Comparison of ENCODE assay signal across 8 mouse cellular contexts in genomic region chr13:80883190-80883589, GRCm38 (mm10). TPM values are rescaled to one million over a fixed set of nuclear protein-coding genes. Genes with fewer than 3 reads are reported as not detected.
DNase-seq lines count a peak whose midpoint lies in the region; ATAC-seq lines count a peak whose summit lies in the region.

Gene Arrdc3, plus strand, starts transcription at chr13:80883384.

- H3K9me3 ChIP-seq in forebrain, embryonic 11.5 days (ENCODE audit: control insufficient read depth, low read length) = no peaks in the 10 kb centered on the region
- H3K9me3 ChIP-seq in heart, embryonic 16.5 days (replicated peaks; ENCODE audit: control insufficient read depth, low read length) = no peaks in the 10 kb centered on the region
- no peaks in the 10 kb centered on the region for H3K9me3 ChIP-seq in liver, embryonic 15.5 days (replicated peaks)
- no peaks in the 10 kb centered on the region for H3K9me3 ChIP-seq in neural tube, embryonic 12.5 days

- H3K9ac ChIP-seq in forebrain, embryonic 11.5 days (ENCODE audit: low read length) = peak within 1 kb of the TSS; percentile 100
- H3K9ac ChIP-seq in heart, embryonic 16.5 days (ENCODE audit: low read length) = peak within 1 kb of the TSS; percentile 99
- peak within 1 kb of the TSS; percentile 100 for H3K9ac ChIP-seq in liver, embryonic 15.5 days
- peak within 1 kb of the TSS; percentile 98 for H3K9ac ChIP-seq in neural tube, embryonic 12.5 days

- WGBS in forebrain, embryonic 11.5 days = 0% methylated on average over 29 of the region's 31 CpGs
- WGBS in heart, embryonic 16.5 days = 0% methylated on average over 24 of the region's 31 CpGs
- under 1% methylated on average over 31 of the region's 31 CpGs for WGBS in liver, embryonic 15.5 days (ENCODE audit: insufficient replicate concordance)
- WGBS in neural tube, embryonic 12.5 days = under 1% methylated on average over 31 of the region's 31 CpGs

- peak; percentile 40 for ATAC-seq in forebrain, embryonic 11.5 days (replicated peaks; ENCODE audit: low FRiP score)
- peak; percentile 53 for ATAC-seq in heart, embryonic 16.5 days (replicated peaks; ENCODE audit: extremely low read depth, insufficient read depth, low FRiP score)
- ATAC-seq in liver, embryonic 15.5 days (ENCODE audit: insufficient read depth) = peak; percentile 47
- peak; percentile 41 for ATAC-seq in neural tube, embryonic 12.5 days (ENCODE audit: low FRiP score, low read depth)

- no peaks in the 10 kb centered on the region for H3K27me3 ChIP-seq in forebrain, embryonic 11.5 days (ENCODE audit: control insufficient read depth, insufficient read depth, low read length)
- no peaks in the 10 kb centered on the region for H3K27me3 ChIP-seq in heart, embryonic 16.5 days (ENCODE audit: control insufficient read depth, insufficient read depth, low read length)
- no peaks in the 10 kb centered on the region for H3K27me3 ChIP-seq in liver, embryonic 15.5 days
- H3K27me3 ChIP-seq in neural tube, embryonic 12.5 days (replicated peaks) = no peaks in the 10 kb centered on the region

- peaks cover 4% of the 10 kb centered on the region; the same call in 1 of the 2 replicates for H3K4me1 ChIP-seq in forebrain, embryonic 11.5 days (replicated peaks; ENCODE audit: control insufficient read depth, insufficient read depth, low read length)
- H3K4me1 ChIP-seq in heart, embryonic 16.5 days (ENCODE audit: control insufficient read depth, insufficient read depth, low read length) = peaks cover 6% of the 10 kb centered on the region
- H3K4me1 ChIP-seq in liver, embryonic 15.5 days (replicated peaks) = peaks cover 8% of the 10 kb centered on the region
- H3K4me1 ChIP-seq in neural tube, embryonic 12.5 days = 0 out of 2 replicates have a peak, but pooled peaks cover 3% of the 10 kb centered on the region

- H3K4me3 ChIP-seq in forebrain, embryonic 11.5 days (ENCODE audit: low read depth, low read length) = peak within 1 kb of the TSS; percentile 87
- peak within 1 kb of the TSS; percentile 98 for H3K4me3 ChIP-seq in heart, embryonic 16.5 days (ENCODE audit: low read length)
- H3K4me3 ChIP-seq in liver, embryonic 15.5 days (replicated peaks) = peak within 1 kb of the TSS; percentile 93
- H3K4me3 ChIP-seq in neural tube, embryonic 12.5 days = peak within 1 kb of the TSS; percentile 68

- H3K36me3 ChIP-seq in forebrain, embryonic 11.5 days (ENCODE audit: control insufficient read depth, insufficient read depth, low read length) = no peaks in the 10 kb centered on the region
- H3K36me3 ChIP-seq in heart, embryonic 16.5 days (ENCODE audit: control insufficient read depth, insufficient read depth) = 0 out of 2 replicates have a peak, but pooled peaks cover 3% of the 10 kb centered on the region
- peaks cover 6% of the 10 kb centered on the region for H3K36me3 ChIP-seq in liver, embryonic 15.5 days (replicated peaks)
- H3K36me3 ChIP-seq in neural tube, embryonic 12.5 days = peaks cover 6% of the 10 kb centered on the region

- H3K27ac ChIP-seq in forebrain, embryonic 11.5 days (ENCODE audit: low read depth, low read length) = peak within 1 kb of the TSS; percentile 100
- peak within 1 kb of the TSS; percentile 100 for H3K27ac ChIP-seq in heart, embryonic 16.5 days (ENCODE audit: low read length)
- peak within 1 kb of the TSS; percentile 100 for H3K27ac ChIP-seq in liver, embryonic 15.5 days (replicated peaks)
- H3K27ac ChIP-seq in neural tube, embryonic 12.5 days = peak within 1 kb of the TSS; percentile 93

- peak; percentile 94 for DNase-seq in CD8-positive naive resting alpha-beta T cell, adult 2 months (ENCODE audit: low read depth in 2 of 2, low spot score in 2 of 2)
- peak; percentile 90 for DNase-seq in c-Kit-positive CD71-negative TER-119-negative erythroid progenitor cells, embryonic 14.5 days (ENCODE audit: low read depth)
- peak; percentile 98 for DNase-seq in forebrain, embryonic 11.5 days (ENCODE audit: low spot score)
- peak; percentile 97 to 98 for DNase-seq in kidney, postnatal 36 days
- DNase-seq in telencephalon, adult 2 months (ENCODE audit: low read depth, low spot score) = peak; percentile 96

- H3K4me2 ChIP-seq in forebrain, embryonic 11.5 days (ENCODE audit: low read depth, low read length, severe bottlenecking) = peak within 1 kb of the TSS; percentile 67
- peak within 1 kb of the TSS; percentile 65 for H3K4me2 ChIP-seq in heart, embryonic 16.5 days (ENCODE audit: low read depth, low read length)
- H3K4me2 ChIP-seq in liver, embryonic 15.5 days = peak within 1 kb of the TSS; percentile 78
- H3K4me2 ChIP-seq in neural tube, embryonic 12.5 days (replicated peaks) = peak within 1 kb of the TSS; percentile 59

RNA-seq across cellular contexts. Expression of gene Arrdc3, which starts in this region (rescaled TPM):
- polyA plus RNA-seq in forebrain, embryonic 11.5 days (2014; fragmentation: Nextera tagmentation; extraction: Ambion mirVana) = 53.2 and 56.5 TPM in 2 replicates
- polyA plus RNA-seq in heart, embryonic 16.5 days (2015; fragmentation: Nextera tagmentation; extraction: Ambion mirVana) = 42.2 and 42.6 TPM in 2 replicates
- polyA plus RNA-seq in liver, embryonic 15.5 days (2015; fragmentation: Nextera tagmentation; extraction: Ambion mirVana) = 16.5 and 16.9 TPM in 2 replicates
- polyA plus RNA-seq in neural tube, embryonic 12.5 days (2016; fragmentation: Nextera tagmentation; extraction: Ambion mirVana) = 55.0 and 59.4 TPM in 2 replicates

Comparison
In these comparisons a context has a peak if more than half of its experiments do, and no peak if none do; other contexts are left out.
1. Peak in every context shown above with its lines: DNase-seq, ATAC-seq, H3K4me3 ChIP-seq and H3K27ac ChIP-seq.